ENCODE assay signal across 8 mouse cellular contexts in genomic region chr7:125707186-125707585, GRCm38 (mm10). TPM values are rescaled to one million over a fixed set of nuclear protein-coding genes. Genes with fewer than 3 reads are reported as not detected.
DNase-seq lines count a peak whose midpoint lies in the region; ATAC-seq and TF ChIP-seq lines count a peak whose summit lies in the region.

No protein-coding gene starts in this region.

- H3K9me3 ChIP-seq in forebrain, embryonic 10.5 days = no peaks in the 10 kb centered on the region
- H3K9me3 ChIP-seq in hindbrain, embryonic 11.5 days (ENCODE audit: control insufficient read depth, low read length) = no peaks in the 10 kb centered on the region
- no peaks in the 10 kb centered on the region for H3K9me3 ChIP-seq in stomach, embryonic 15.5 days

- under 1% methylated on average over 24 of the region's 24 CpGs for WGBS in forebrain, embryonic 10.5 days
- WGBS in hindbrain, embryonic 11.5 days = under 1% methylated on average over 24 of the region's 24 CpGs
- 0% methylated on average over 24 of the region's 24 CpGs for WGBS in stomach, embryonic 15.5 days

- peak; percentile 77 for DNase-seq in embryo, embryonic 10 days (ENCODE audit: low spot score)
- DNase-seq in embryo, embryonic 9.5 days (ENCODE audit: extremely low spot score) = no peak
- DNase-seq in Patski (ENCODE audit: low read depth, low spot score) = no peak
- DNase-seq in forebrain, embryonic 10.5 days (ENCODE audit: extremely low spot score, low spot score) = no peak
- DNase-seq in hindbrain, embryonic 11.5 days (ENCODE audit: low spot score) = peak; percentile 75
- peak; percentile 44 to 47 for DNase-seq in left cerebral cortex, postnatal 14 days (ENCODE audit: low spot score in 2 of 2)

- H3K9ac ChIP-seq in hindbrain, embryonic 11.5 days (ENCODE audit: low read depth, low read length) = peak overlapping the region; percentile 92
- peak overlapping the region; percentile 67 for H3K9ac ChIP-seq in stomach, embryonic 15.5 days

- CTCF ChIA-PET in Patski (lab: Charles Lee) = interaction anchor here (1.1 to 1.4 kb wide), 2 partner anchors 16 to 32 kb away, joined by 3 to 6 read pairs; no protein-coding TSS in a partner anchor

- ATAC-seq in Patski = peak; percentile 63
- peak; percentile 90 for ATAC-seq in hindbrain, embryonic 11.5 days (ENCODE audit: low FRiP score)
- ATAC-seq in megakaryocyte, adult 5-6 weeks (ENCODE audit: poor library complexity, severe bottlenecking) = peak; percentile 62
- peak; percentile 78 for ATAC-seq in stomach, embryonic 15.5 days (ENCODE audit: insufficient read depth, low FRiP score, low read depth)

- H3K27ac ChIP-seq in forebrain, embryonic 10.5 days = peak overlapping the region; percentile 95
- H3K27ac ChIP-seq in hindbrain, embryonic 11.5 days (ENCODE audit: low read depth, low read length) = peak overlapping the region; percentile 90
- peak overlapping the region; percentile 89 for H3K27ac ChIP-seq in stomach, embryonic 15.5 days

- H3K4me3 ChIP-seq in forebrain, embryonic 10.5 days = peak overlapping the region; percentile 80
- peak overlapping the region; percentile 87 for H3K4me3 ChIP-seq in hindbrain, embryonic 11.5 days (ENCODE audit: low read depth, low read length)
- H3K4me3 ChIP-seq in stomach, embryonic 15.5 days (replicated peaks) = peak overlapping the region; percentile 90

- POLR2A ChIA-PET in Patski (lab: Charles Lee) = interaction anchor here (1.0 to 2.0 kb wide), 2 partner anchors 11 to 29 kb away, joined by 4 to 6 read pairs; no protein-coding TSS in a partner anchor

- in situ Hi-C loops in Patski (cut with MboI; ENCODE audit: low pct_unique_long_range_greater_than_20kb) = no loop called here

- peak overlapping the region; percentile 66 for H3K4me2 ChIP-seq in hindbrain, embryonic 11.5 days (replicated peaks; ENCODE audit: low read depth, low read length)
- H3K4me2 ChIP-seq in stomach, embryonic 15.5 days = peak overlapping the region; percentile 79

- peaks cover 35% of the 10 kb centered on the region for H3K36me3 ChIP-seq in forebrain, embryonic 10.5 days (replicated peaks)
- H3K36me3 ChIP-seq in hindbrain, embryonic 11.5 days (ENCODE audit: control insufficient read depth, insufficient read depth, low read length) = 0 out of 2 replicates have a peak, but pooled peaks cover 12% of the 10 kb centered on the region
- H3K36me3 ChIP-seq in stomach, embryonic 15.5 days = peaks cover 24% of the 10 kb centered on the region

- intact Hi-C loops in left cerebral cortex, postnatal 14 days (cut with DNase I) = no loop called here

- TF ChIP-seq CTCF in Patski (IDR thresholded peaks at IDR 0.05) = no peak

- peaks cover 36% of the 10 kb centered on the region for H3K4me1 ChIP-seq in forebrain, embryonic 10.5 days
- H3K4me1 ChIP-seq in hindbrain, embryonic 11.5 days (replicated peaks; ENCODE audit: control insufficient read depth, insufficient read depth, low read length) = peaks cover 12% of the 10 kb centered on the region
- peaks cover 29% of the 10 kb centered on the region for H3K4me1 ChIP-seq in stomach, embryonic 15.5 days

- no peaks in the 10 kb centered on the region for H3K27me3 ChIP-seq in Patski
- no peaks in the 10 kb centered on the region for H3K27me3 ChIP-seq in forebrain, embryonic 10.5 days (ENCODE audit: poor library complexity, severe bottlenecking)
- H3K27me3 ChIP-seq in hindbrain, embryonic 11.5 days (ENCODE audit: control insufficient read depth, insufficient read depth, low read length) = no peaks in the 10 kb centered on the region
- H3K27me3 ChIP-seq in stomach, embryonic 15.5 days (replicated peaks) = no peaks in the 10 kb centered on the region

RNA-seq across cellular contexts. Expression of gene Gtf3c1, which starts 0.4 kb away (rescaled TPM):
- polyA plus RNA-seq in Patski (2021) = 59.9 TPM
- polyA plus RNA-seq in forebrain, embryonic 10.5 days (2016; fragmentation: Nextera tagmentation; extraction: Ambion mirVana) = 43.5 and 46.6 TPM in 2 replicates
- 33.3 and 45.8 TPM in 2 replicates for polyA plus RNA-seq in hindbrain, embryonic 11.5 days (2014; fragmentation: Nextera tagmentation; extraction: Ambion mirVana)
- total RNA-seq in left cerebral cortex, postnatal 14 days (2021) = 10 to 100 TPM; 86.0 to 89.7 TPM
- total RNA-seq in megakaryocyte, adult 5-6 weeks (2015) = 12.7 and 13.0 TPM in 2 replicates
- total RNA-seq in megakaryocyte, adult 5-6 weeks (2017) = 22.4 and 27.5 TPM in 2 replicates
- 20.2 and 23.7 TPM in 2 replicates for polyA plus RNA-seq in stomach, embryonic 15.5 days (2015; fragmentation: Nextera tagmentation; extraction: Ambion mirVana)

RNA-seq across cellular contexts. Expression of gene D430042O09Rik, which starts 0.5 kb away (rescaled TPM):
- polyA plus RNA-seq in Patski (2021) = 11.6 TPM
- 8.9 and 9.4 TPM in 2 replicates for polyA plus RNA-seq in forebrain, embryonic 10.5 days (2016; fragmentation: Nextera tagmentation; extraction: Ambion mirVana)
- 8.0 TPM in 2 replicates for polyA plus RNA-seq in hindbrain, embryonic 11.5 days (2014; fragmentation: Nextera tagmentation; extraction: Ambion mirVana)
- 10 to 100 TPM; 18.5 to 24.4 TPM for total RNA-seq in left cerebral cortex, postnatal 14 days (2021)
- total RNA-seq in megakaryocyte, adult 5-6 weeks (2015) = 8.0 and 12.1 TPM in 2 replicates
- 7.9 and 10.2 TPM in 2 replicates for total RNA-seq in megakaryocyte, adult 5-6 weeks (2017)
- polyA plus RNA-seq in stomach, embryonic 15.5 days (2015; fragmentation: Nextera tagmentation; extraction: Ambion mirVana) = 6.0 and 8.0 TPM in 2 replicates

Comparison
In these comparisons a context has a peak if more than half of its experiments do, and no peak if none do; other contexts are left out.
1. DNase-seq: peak in embryo, embryonic 10 days (single experiment), hindbrain, embryonic 11.5 days (single experiment) and left cerebral cortex, postnatal 14 days (2 of 2); none in embryo, embryonic 9.5 days (single experiment), Patski (single experiment) and forebrain, embryonic 10.5 days (single experiment).
2. Peak in every context shown above with its lines, with median percentiles within 50 percentile points of each other: ATAC-seq, H3K27ac ChIP-seq and H3K4me3 ChIP-seq.